Mouse (Mus musculus): ENCODE results near the gene Ankrd13a. TPM values are rescaled to one million over a fixed set of nuclear protein-coding genes. Genes with fewer than 3 reads are reported as not detected.
A peak's percentile ranks its signal among the peaks of the same experiment; 100 is the strongest.

Gene Ankrd13a
- polyA plus RNA-seq, 1 experiment, result 51.2 TPM

GRCm38 (mm10) chr5:114761980-114762379 lies 12.5 kb upstream of the Ankrd13a start:
- Histone ChIP-seq H3K4me3 (no peak overlapping the region), H3K4me2 (ENCODE audit: low read depth) (no peak overlapping the region), H3K79me2 (ENCODE audit: control insufficient read depth, insufficient read depth) (peaks cover 4% of the 10 kb centered on the region), H3K36me3 (ENCODE audit: control insufficient read depth, insufficient read depth) (peaks cover 23% of the 10 kb centered on the region), H3ac (ENCODE audit: control insufficient read depth, insufficient read length) (no peak overlapping the region), H3K27me3 (ENCODE audit: control insufficient read depth, insufficient read depth, insufficient read length) (no peaks in the 10 kb centered on the region)
- TF ChIP-seq CEBPB (IDR thresholded peaks at IDR 0.05; ENCODE audit: insufficient read depth, poor library complexity, severe bottlenecking) (no peak), TCF3 (IDR thresholded peaks at IDR 0.05; ENCODE audit: insufficient read length, low read depth) (no peak), POLR2A (IDR thresholded peaks at IDR 0.05; ENCODE audit: insufficient read length, low read depth) (no peak), POLR2AphosphoS2 (IDR thresholded peaks at IDR 0.05; ENCODE audit: insufficient read length, low read depth) (no peak), MYOG (IDR thresholded peaks at IDR 0.05; ENCODE audit: control insufficient read depth in 1 of 3, insufficient read depth in 1 of 3, insufficient read length in 2 of 3, low read depth in 2 of 3) (no peak), USF1 (IDR thresholded peaks at IDR 0.05; ENCODE audit: low read depth) (no peak), MAX (IDR thresholded peaks at IDR 0.05; ENCODE audit: low read depth) (no peak), MYOD1 (IDR thresholded peaks at IDR 0.05; ENCODE audit: control insufficient read depth in 1 of 3, insufficient read length in 2 of 3, low read depth in 2 of 3) (no peak), TCF12 (IDR thresholded peaks at IDR 0.05; ENCODE audit: insufficient read depth, poor library complexity, severe bottlenecking) (no peak), REST (IDR thresholded peaks at IDR 0.05; ENCODE audit: insufficient read depth, insufficient read length) (no peak), SRF (IDR thresholded peaks at IDR 0.05; ENCODE audit: control insufficient read depth, insufficient read length, low read depth) (no peak)

DNA sequence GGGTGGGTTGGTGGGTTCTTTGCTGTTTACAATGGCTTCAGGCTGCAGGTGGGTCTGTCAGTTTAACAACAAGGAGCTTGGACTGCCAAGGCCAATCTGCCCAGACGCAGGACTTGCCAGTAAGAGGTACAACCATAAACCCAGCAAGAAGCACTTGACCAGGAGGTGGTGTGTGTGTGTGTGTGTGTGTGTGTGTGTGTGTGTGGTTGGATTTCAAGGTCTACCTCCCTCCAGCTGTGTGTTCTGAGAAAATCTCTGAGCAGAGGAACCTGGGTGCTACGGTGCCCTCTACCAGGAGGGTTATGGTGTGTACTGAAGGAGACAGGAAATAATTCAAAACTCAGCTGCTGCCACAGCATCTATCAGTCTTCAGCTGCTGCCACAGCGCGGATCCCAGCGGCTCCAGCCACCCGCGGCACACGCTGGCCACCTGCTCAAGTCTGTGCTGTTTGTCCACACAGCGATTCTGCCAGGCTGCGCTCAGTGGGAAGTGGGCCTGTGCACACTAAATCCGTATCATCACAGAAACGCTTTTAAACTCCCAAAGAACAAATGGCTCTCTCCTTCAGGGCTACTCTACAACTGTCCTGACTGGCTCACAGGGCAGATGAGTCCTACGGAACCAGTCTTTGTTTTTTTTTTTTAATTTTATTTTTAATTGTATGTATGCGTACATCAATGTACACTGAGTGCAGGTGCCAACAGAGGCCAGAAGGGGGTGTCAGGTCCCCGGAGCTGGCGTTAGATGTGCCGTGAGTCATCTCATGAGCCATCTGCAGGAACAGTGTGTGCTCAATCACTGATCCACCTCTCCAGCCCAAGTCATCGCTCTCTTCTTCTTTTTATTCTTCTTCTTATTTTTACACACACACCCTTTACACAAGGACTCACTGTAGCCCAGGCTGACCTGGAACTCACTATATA lies 9.4 kb upstream of the Ankrd13a start:
- TF ChIP-seq POLR2A (IDR thresholded peaks at IDR 0.05; ENCODE audit: insufficient read length, low read depth) (no peak), MYOG (IDR thresholded peaks at IDR 0.05; ENCODE audit: control insufficient read depth in 1 of 3, insufficient read depth in 1 of 3, insufficient read length in 2 of 3, low read depth in 2 of 3) (peak in 2 of 3 experiments; percentile 29 to 61), MYOD1 (IDR thresholded peaks at IDR 0.05; ENCODE audit: control insufficient read depth in 1 of 3, insufficient read length in 2 of 3, low read depth in 2 of 3) (peak in 1 of 3 experiments; percentile 56), POLR2AphosphoS2 (IDR thresholded peaks at IDR 0.05; ENCODE audit: insufficient read length, low read depth) (no peak), USF1 (IDR thresholded peaks at IDR 0.05; ENCODE audit: low read depth) (no peak)
- Histone ChIP-seq H3K27me3 (ENCODE audit: control insufficient read depth, insufficient read depth, insufficient read length) (no peaks in the 10 kb centered on the region), H3K36me3 (ENCODE audit: control insufficient read depth, insufficient read depth) (peaks cover 15% of the 10 kb centered on the region), H3K79me2 (ENCODE audit: control insufficient read depth, insufficient read depth) (peaks cover 34% of the 10 kb centered on the region), H3K4me3 (no peak overlapping the region), H3ac (ENCODE audit: control insufficient read depth, insufficient read length) (no peak overlapping the region), H3K4me2 (ENCODE audit: low read depth) (no peak overlapping the region)

DNA sequence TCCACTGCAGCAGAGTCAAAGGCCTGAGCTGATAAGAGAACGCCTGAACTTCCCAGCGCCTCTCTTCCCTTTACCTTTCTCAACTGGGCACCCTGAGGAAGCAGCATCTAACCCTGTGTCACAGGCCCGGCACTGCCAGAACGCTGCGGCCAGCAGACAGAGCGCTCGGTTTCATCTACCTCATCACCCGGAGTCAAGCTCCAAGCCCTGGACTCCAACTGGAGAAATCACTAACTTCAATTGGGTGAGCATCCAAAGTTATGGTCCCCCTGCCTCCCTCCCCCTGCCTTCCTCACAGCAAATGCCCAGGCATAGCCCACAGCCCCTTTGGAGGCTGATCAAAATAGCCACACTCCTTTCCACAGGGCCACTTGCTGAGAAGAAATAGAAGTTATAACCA lies 7.8 kb upstream of the Ankrd13a start:
- Histone ChIP-seq H3K79me2 (ENCODE audit: control insufficient read depth, insufficient read depth) (peaks cover 50% of the 10 kb centered on the region), H3K27me3 (ENCODE audit: control insufficient read depth, insufficient read depth, insufficient read length) (no peaks in the 10 kb centered on the region), H3K4me3 (no peak overlapping the region), H3ac (ENCODE audit: control insufficient read depth, insufficient read length) (no peak overlapping the region), H3K36me3 (ENCODE audit: control insufficient read depth, insufficient read depth) (peaks cover 15% of the 10 kb centered on the region), H3K4me2 (ENCODE audit: low read depth) (no peak overlapping the region)
- TF ChIP-seq TCF3 (IDR thresholded peaks at IDR 0.05; ENCODE audit: insufficient read length, low read depth), result no peak
- TF ChIP-seq E2F4 (IDR thresholded peaks at IDR 0.05; ENCODE audit: insufficient read depth), result no peak
- no peak for TF ChIP-seq MYOD1 (IDR thresholded peaks at IDR 0.05; ENCODE audit: control insufficient read depth in 1 of 3, insufficient read length in 2 of 3, low read depth in 2 of 3)
- TF ChIP-seq CEBPB (IDR thresholded peaks at IDR 0.05; ENCODE audit: insufficient read depth, poor library complexity, severe bottlenecking), result no peak
- no peak for TF ChIP-seq POLR2AphosphoS2 (IDR thresholded peaks at IDR 0.05; ENCODE audit: insufficient read length, low read depth)
- no peak for TF ChIP-seq REST (IDR thresholded peaks at IDR 0.05; ENCODE audit: insufficient read depth, insufficient read length)
- no peak for TF ChIP-seq POLR2A (IDR thresholded peaks at IDR 0.05; ENCODE audit: insufficient read length, low read depth)
- no peak for TF ChIP-seq MYOG (IDR thresholded peaks at IDR 0.05; ENCODE audit: control insufficient read depth in 1 of 3, insufficient read depth in 1 of 3, insufficient read length in 2 of 3, low read depth in 2 of 3)
- no peak for TF ChIP-seq TCF12 (IDR thresholded peaks at IDR 0.05; ENCODE audit: insufficient read depth, poor library complexity, severe bottlenecking)
- no peak for TF ChIP-seq MAX (IDR thresholded peaks at IDR 0.05; ENCODE audit: low read depth)
- no peak for TF ChIP-seq SRF (IDR thresholded peaks at IDR 0.05; ENCODE audit: control insufficient read depth, insufficient read length, low read depth)
- no peak for TF ChIP-seq USF1 (IDR thresholded peaks at IDR 0.05; ENCODE audit: low read depth)

- no peak overlapping the region for H3ac ChIP-seq (ENCODE audit: control insufficient read depth, insufficient read length)
- H3K36me3 ChIP-seq (ENCODE audit: control insufficient read depth, insufficient read depth), result peaks cover 15% of the 10 kb centered on the region
- H3K4me3 ChIP-seq, result no peak overlapping the region
- no peaks in the 10 kb centered on the region for H3K27me3 ChIP-seq (ENCODE audit: control insufficient read depth, insufficient read depth, insufficient read length)
- no peak overlapping the region for H3K4me2 ChIP-seq (ENCODE audit: low read depth)
- H3K79me2 ChIP-seq (ENCODE audit: control insufficient read depth, insufficient read depth), result peaks cover 55% of the 10 kb centered on the region
- TF ChIP-seq POLR2AphosphoS2 (IDR thresholded peaks at IDR 0.05; ENCODE audit: insufficient read length, low read depth) (no peak), USF1 (IDR thresholded peaks at IDR 0.05; ENCODE audit: low read depth) (no peak), SRF (IDR thresholded peaks at IDR 0.05; ENCODE audit: control insufficient read depth, insufficient read length, low read depth) (no peak), TCF3 (IDR thresholded peaks at IDR 0.05; ENCODE audit: insufficient read length, low read depth) (no peak), MYOG (IDR thresholded peaks at IDR 0.05; ENCODE audit: control insufficient read depth in 1 of 3, insufficient read depth in 1 of 3, insufficient read length in 2 of 3, low read depth in 2 of 3) (no peak), E2F4 (IDR thresholded peaks at IDR 0.05; ENCODE audit: insufficient read depth) (no peak), REST (IDR thresholded peaks at IDR 0.05; ENCODE audit: insufficient read depth, insufficient read length) (no peak), TCF12 (IDR thresholded peaks at IDR 0.05; ENCODE audit: insufficient read depth, poor library complexity, severe bottlenecking) (no peak), MAX (IDR thresholded peaks at IDR 0.05; ENCODE audit: low read depth) (no peak), POLR2A (IDR thresholded peaks at IDR 0.05; ENCODE audit: insufficient read length, low read depth) (no peak), CEBPB (IDR thresholded peaks at IDR 0.05; ENCODE audit: insufficient read depth, poor library complexity, severe bottlenecking) (no peak)
Measured at GRCm38 (mm10) chr5:114767185-114767584, 7.3 kb upstream of the Ankrd13a start.

Data from myocyte (in vitro differentiated cells).